Comparison of ENCODE assay signal across 26 mouse cellular contexts in the genomic region with DNA sequence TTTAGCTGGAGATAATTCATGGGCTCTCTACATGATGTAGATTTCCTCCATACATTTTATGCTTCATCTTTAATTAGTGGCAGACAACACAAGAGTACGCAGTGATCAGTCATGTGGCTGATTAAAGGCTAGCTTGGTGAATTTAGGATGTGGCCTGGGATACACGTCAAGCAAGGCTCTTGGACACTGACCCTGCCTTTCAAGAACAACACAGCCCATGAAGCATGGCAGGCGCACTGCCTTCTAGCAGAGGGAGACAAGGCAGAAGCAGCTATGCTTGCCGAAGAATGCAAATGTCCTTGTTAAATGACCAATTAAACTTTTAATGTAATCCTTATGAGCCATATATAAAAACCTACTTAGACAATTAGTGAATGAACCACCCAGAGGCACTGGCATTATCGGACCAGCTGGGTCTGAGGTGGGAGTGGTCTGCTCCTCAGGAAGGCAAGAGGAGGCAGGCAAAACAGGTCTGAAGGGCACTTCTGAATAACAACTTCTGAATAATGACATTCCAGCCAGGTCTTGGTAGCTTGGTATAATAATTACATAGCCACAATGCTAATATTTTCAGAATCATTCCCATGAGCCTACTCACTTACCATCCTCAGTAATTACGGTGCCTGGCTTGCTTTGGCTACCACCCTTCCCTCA.
A peak's percentile ranks its signal among the peaks of the same experiment; 100 is the strongest.
DNase-seq lines count a peak whose midpoint lies in the region; ATAC-seq and TF ChIP-seq lines count a peak whose summit lies in the region.
"Had no signal": no experiment of that assay in that cellular context is flagged by ENCODE, and none has a peak within 500 bp of the region (broad histone marks: within the 10 kb centered on the region; RNA-seq: fewer than 3 reads in every experiment).

No protein-coding gene starts in this region.

- peak; percentile 83 for DNase-seq in kidney, adult 2 months
- DNase-seq in midbrain, embryonic 11.5 days (ENCODE audit: low spot score, missing footprints) = peak; percentile 44
- peak; percentile 63 for DNase-seq in kidney, postnatal 14 days
- no peak for DNase-seq in right cerebral cortex, postnatal 4 days
- no peak for DNase-seq in thymus, postnatal 36 days
- DNase-seq: cerebellum, adult 8-10 months; cerebellum, postnatal 25 days; forebrain, postnatal 0 days; gastrocnemius, postnatal 10 days; right cerebral cortex, postnatal 25 days; thymus, adult 18-20 months; thymus, postnatal 25 days had no signal

- H3K27ac ChIP-seq in kidney, adult 2 months (ENCODE audit: insufficient read depth, low read depth, low read length) = peak overlapping the region; percentile 89
- no peak overlapping the region for H3K27ac ChIP-seq in kidney, embryonic 15.5 days
- H3K27ac ChIP-seq in midbrain, embryonic 11.5 days (ENCODE audit: low read depth, low read length) = no peak overlapping the region
- H3K27ac ChIP-seq in midbrain, embryonic 16.5 days (ENCODE audit: low read length) = no peak overlapping the region
- H3K27ac ChIP-seq: embryonic facial prominence, embryonic 10.5 days; embryonic facial prominence, embryonic 15.5 days; forebrain, embryonic 12.5 days; heart, embryonic 10.5 days; heart, embryonic 15.5 days; hindbrain, postnatal 0 days; intestine, embryonic 15.5 days; left cerebral cortex, adult 2 months; limb, embryonic 12.5 days; liver, embryonic 15.5 days; midbrain, embryonic 15.5 days; stomach, postnatal 0 days had no signal

- H3K9ac ChIP-seq in kidney, embryonic 15.5 days = no peak overlapping the region
- H3K9ac ChIP-seq in midbrain, embryonic 11.5 days (ENCODE audit: low read length) = no peak overlapping the region
- no peak overlapping the region for H3K9ac ChIP-seq in midbrain, embryonic 16.5 days (ENCODE audit: low read depth, low read length)
- H3K9ac ChIP-seq: embryonic facial prominence, embryonic 15.5 days; forebrain, embryonic 12.5 days; forebrain, postnatal 0 days; heart, embryonic 15.5 days; intestine, embryonic 15.5 days; limb, embryonic 12.5 days; liver, embryonic 15.5 days; midbrain, embryonic 15.5 days had no signal

- H3K4me3 ChIP-seq in kidney, adult 2 months (ENCODE audit: insufficient read depth, low read depth, low read length) = peak overlapping the region; percentile 39
- no peak overlapping the region for H3K4me3 ChIP-seq in kidney, embryonic 15.5 days (replicated peaks)
- no peak overlapping the region for H3K4me3 ChIP-seq in midbrain, embryonic 11.5 days (ENCODE audit: low read depth, low read length)
- no peak overlapping the region for H3K4me3 ChIP-seq in midbrain, embryonic 16.5 days (ENCODE audit: low read depth, low read length)
- H3K4me3 ChIP-seq: embryonic facial prominence, embryonic 10.5 days; embryonic facial prominence, embryonic 15.5 days; forebrain, embryonic 12.5 days; heart, embryonic 10.5 days; heart, embryonic 15.5 days; intestine, embryonic 15.5 days; left cerebral cortex, adult 2 months; limb, embryonic 12.5 days; liver, embryonic 15.5 days; midbrain, embryonic 15.5 days had no signal

- H3K27me3 ChIP-seq in kidney, adult 2 months (replicated peaks; ENCODE audit: control insufficient read depth, insufficient read depth, low read length) = no peaks in the 10 kb centered on the region
- no peaks in the 10 kb centered on the region for H3K27me3 ChIP-seq in kidney, embryonic 15.5 days
- H3K27me3 ChIP-seq in midbrain, embryonic 11.5 days (ENCODE audit: control insufficient read depth, insufficient read depth, low read length) = no peaks in the 10 kb centered on the region
- H3K27me3 ChIP-seq in midbrain, embryonic 16.5 days (ENCODE audit: control insufficient read depth, insufficient read depth, low read depth, low read length) = no peaks in the 10 kb centered on the region; the same call in 1 of the 2 replicates
- H3K27me3 ChIP-seq: embryonic facial prominence, embryonic 15.5 days; forebrain, embryonic 12.5 days; heart, embryonic 15.5 days; intestine, embryonic 15.5 days; limb, embryonic 12.5 days; liver, embryonic 15.5 days; midbrain, embryonic 15.5 days had no signal

- no peak overlapping the region for H3K4me2 ChIP-seq in kidney, embryonic 15.5 days
- H3K4me2 ChIP-seq in midbrain, embryonic 11.5 days = no peak overlapping the region
- H3K4me2 ChIP-seq in midbrain, embryonic 16.5 days (ENCODE audit: low read length) = no peak overlapping the region
- H3K4me2 ChIP-seq: embryonic facial prominence, embryonic 15.5 days; forebrain, embryonic 12.5 days; heart, embryonic 15.5 days; intestine, embryonic 15.5 days; limb, embryonic 12.5 days; liver, embryonic 15.5 days; midbrain, embryonic 15.5 days had no signal

- no peaks in the 10 kb centered on the region for H3K9me3 ChIP-seq in kidney, embryonic 15.5 days (replicated peaks)
- H3K9me3 ChIP-seq in midbrain, embryonic 11.5 days (ENCODE audit: control insufficient read depth, low read length) = no peaks in the 10 kb centered on the region
- H3K9me3 ChIP-seq in midbrain, embryonic 16.5 days (replicated peaks; ENCODE audit: control insufficient read depth, low read length, poor library complexity, severe bottlenecking) = no peaks in the 10 kb centered on the region
- H3K9me3 ChIP-seq: embryonic facial prominence, embryonic 10.5 days; embryonic facial prominence, embryonic 15.5 days; forebrain, embryonic 12.5 days; heart, embryonic 10.5 days; heart, embryonic 15.5 days; intestine, embryonic 15.5 days; limb, embryonic 12.5 days; liver, embryonic 15.5 days; midbrain, embryonic 15.5 days had no signal

- TF ChIP-seq CTCF in kidney, adult 2 months (conservative IDR thresholded peaks at IDR 0.05; ENCODE audit: insufficient read depth, insufficient read length, low read depth, low read length) = no peak

- H3K4me1 ChIP-seq in kidney, adult 2 months (ENCODE audit: control insufficient read depth, insufficient read depth, low read length) = peaks cover 14% of the 10 kb centered on the region; the same call in 1 of the 2 replicates
- no peaks in the 10 kb centered on the region for H3K4me1 ChIP-seq in kidney, embryonic 15.5 days
- H3K4me1 ChIP-seq in midbrain, embryonic 11.5 days (ENCODE audit: control insufficient read depth, insufficient read depth, low read length) = no peaks in the 10 kb centered on the region
- H3K4me1 ChIP-seq in midbrain, embryonic 16.5 days (ENCODE audit: control insufficient read depth, insufficient read depth, low read length) = peaks cover 2% of the 10 kb centered on the region; the same call in 1 of the 2 replicates
- H3K4me1 ChIP-seq: forebrain, embryonic 12.5 days; heart, embryonic 10.5 days; intestine, embryonic 15.5 days; liver, embryonic 15.5 days; midbrain, embryonic 15.5 days had no signal

- H3K36me3 ChIP-seq in kidney, adult 2 months (ENCODE audit: control insufficient read depth, insufficient read depth, low read length) = peaks cover 4% of the 10 kb centered on the region; the same call in 1 of the 2 replicates
- no peaks in the 10 kb centered on the region; the same call in 1 of the 2 replicates for H3K36me3 ChIP-seq in kidney, embryonic 15.5 days
- H3K36me3 ChIP-seq in midbrain, embryonic 11.5 days (ENCODE audit: control insufficient read depth, insufficient read depth, low read length) = no peaks in the 10 kb centered on the region
- no peaks in the 10 kb centered on the region for H3K36me3 ChIP-seq in midbrain, embryonic 16.5 days (ENCODE audit: control insufficient read depth, insufficient read depth, low read length)
- H3K36me3 ChIP-seq: forebrain, embryonic 12.5 days; intestine, embryonic 15.5 days; midbrain, embryonic 15.5 days had no signal

- WGBS in kidney, adult 2 months = 47% methylated on average over 6 of the region's 6 CpGs
- 77% methylated on average over 6 of the region's 6 CpGs for WGBS in kidney, embryonic 15.5 days
- WGBS in midbrain, embryonic 11.5 days = 88% methylated on average over 6 of the region's 6 CpGs
- 79% methylated on average over 6 of the region's 6 CpGs for WGBS in midbrain, embryonic 16.5 days

- no peak for TF ChIP-seq POLR2A in kidney, adult 2 months (IDR thresholded peaks at IDR 0.05; ENCODE audit: low read depth, low read length)

- ATAC-seq in kidney, embryonic 15.5 days (replicated peaks; ENCODE audit: low FRiP score) = no peak
- no peak for ATAC-seq in midbrain, embryonic 11.5 days (ENCODE audit: low FRiP score)
- no peak for ATAC-seq in midbrain, embryonic 16.5 days
- ATAC-seq: forebrain, postnatal 0 days; hindbrain, postnatal 0 days; intestine, embryonic 15.5 days; midbrain, embryonic 15.5 days had no signal

Comparison
In these comparisons a context has a peak if more than half of its experiments do, and no peak if none do; other contexts are left out.
1. DNase-seq: peak in kidney, adult 2 months (single experiment), midbrain, embryonic 11.5 days (single experiment) and kidney, postnatal 14 days (single experiment); none in right cerebral cortex, postnatal 4 days (single experiment) and thymus, postnatal 36 days (0 of 2).